Mouse (Mus musculus) bone marrow, adult 2 months (tissue): ENCODE data around the gene Ofd1. TPM values are rescaled to one million over a fixed set of nuclear protein-coding genes. Genes with fewer than 3 reads are reported as not detected.

ENCODE experiments used
- H3K27ac ChIP-seq: fragments of 200-500 bp; 2 replicates; pipeline ENCODE4 v1.5.1; 2012; ENCODE audit warnings: low read depth, mild to moderate bottlenecking, control low read depth, inconsistent platforms, low read length; ENCODE audit not compliant: control insufficient read depth, poor library complexity, insufficient read depth
- H3K4me1 ChIP-seq: fragments of 200-500 bp; 2 replicates; pipeline ENCODE4 v1.6.1; 2011; ENCODE audit warnings: low read length; ENCODE audit not compliant: control insufficient read depth, insufficient read depth
- H3K4me3 ChIP-seq: fragments of 200-500 bp; replicated peaks from 2 replicates; pipeline ENCODE3; 2011; ENCODE audit warnings: mild to moderate bottlenecking, low read depth, low read length, control low read depth; ENCODE audit not compliant: control insufficient read depth
- CTCF ChIP-seq: fragments of 200-500 bp; IDR thresholded peaks from 2 replicates; pipeline ENCODE4 v1.5.1; 2011; ENCODE audit warnings: low read length, control low read depth; ENCODE audit not compliant: control insufficient read depth, insufficient read depth
- POLR2A ChIP-seq: fragments of 200-500 bp; IDR thresholded peaks from 2 replicates; pipeline ENCODE4 v1.6.1; 2011; ENCODE audit warnings: low read depth, mild to moderate bottlenecking, control low read depth, low read length, borderline replicate concordance; ENCODE audit not compliant: control insufficient read depth
- WGBS: fragments of 180-500 bp; shearing (Covaris S2); methylation state at CpG from one replicate; pipeline ENCODE4 v1.1.7; 2018; 5-methylcytosine and 5-hydroxymethylcytosine counted together
- polyA plus RNA-seq: library from polyadenylated mRNA; stranded (reverse); fragments of >200 nt; gene quantifications from 2 replicates; pipeline ENCODE4 v1.2.4, GENCODE M21; 2011; ENCODE audit warnings: low replicate concordance; ENCODE audit not compliant: missing spikeins, insufficient read depth, insufficient read length

Gene Ofd1
- polyA plus RNA-seq = 6.2 and 6.6 TPM in 2 replicates

- H3K27ac ChIP-seq = peak within 1 kb of the TSS; percentile 86
- 6% methylated on average over 39 of the region's 44 CpGs for WGBS
- H3K4me3 ChIP-seq = peak within 1 kb of the TSS; percentile 98
- TF ChIP-seq CTCF (no peak), POLR2A (peak; percentile 86; the same call in 1 of the 2 replicates)
- no peaks in the 10 kb centered on the region; the same call in 1 of the 2 replicates for H3K4me1 ChIP-seq
These were observed at the start of gene Ofd1 for GRCm38 (mm10) chrX:166440616-166441063. TSS of gene Ofd1 (minus strand) at chrX:166440704.

GRCm38 (mm10) chrX:166479365-166479983 is 39.0 kb upstream of the Ofd1 start, which contains the start of gene Rab9:
TSS of gene Rab9 (minus strand) at chrX:166479867.
- WGBS = 9% methylated on average over 41 of the region's 41 CpGs
- peak within 1 kb of the TSS; percentile 62 for H3K27ac ChIP-seq

GRCm38 (mm10) chrX:166478631-166479364 is 38.3 kb upstream of the Ofd1 start:
- peak overlapping the region; percentile 62; the same call in 1 of the 2 replicates for H3K27ac ChIP-seq
- WGBS = 15% methylated on average over 28 of the region's 28 CpGs
- peak overlapping the region; percentile 90 for H3K4me3 ChIP-seq
- TF ChIP-seq CTCF = no peak
- TF ChIP-seq POLR2A = no peak
- no peaks in the 10 kb centered on the region; the same call in 1 of the 2 replicates for H3K4me1 ChIP-seq

More at GRCm38 (mm10) chrX:166479365-166479983, 39.0 kb upstream of the Ofd1 start, which contains the start of gene Rab9:
- Histone ChIP-seq H3K4me1 (no peaks in the 10 kb centered on the region; the same call in 1 of the 2 replicates), H3K4me3 (peak within 1 kb of the TSS; percentile 90)
- TF ChIP-seq CTCF = no peak
- no peak; the same call in 1 of the 2 replicates for TF ChIP-seq POLR2A

- WGBS = 70% methylated on average over 6 of the region's 6 CpGs
- Histone ChIP-seq H3K4me3 (no peak overlapping the region), H3K4me1 (no peaks in the 10 kb centered on the region; the same call in 1 of the 2 replicates), H3K27ac (no peak overlapping the region)
- TF ChIP-seq POLR2A (no peak), CTCF (no peak)
These were observed 36.9 kb upstream of the Ofd1 start for GRCm38 (mm10) chrX:166477393-166477792.

GRCm38 (mm10) chrX:166472612-166473011 is 32.1 kb upstream of the Ofd1 start:
- no peak for TF ChIP-seq POLR2A
- TF ChIP-seq CTCF = no peak
- peaks cover 2% of the 10 kb centered on the region; the same call in 1 of the 2 replicates for H3K4me1 ChIP-seq
- H3K4me3 ChIP-seq = no peak overlapping the region
- WGBS = 82% methylated on average over 6 of the region's 6 CpGs
- H3K27ac ChIP-seq = no peak overlapping the region

- TF ChIP-seq CTCF (no peak), POLR2A (no peak)
- 79% methylated on average over 7 of the region's 7 CpGs for WGBS
These were observed 27.8 kb upstream of the Ofd1 start for GRCm38 (mm10) chrX:166468321-166468720.

GRCm38 (mm10) chrX:166455525-166455924 is 15.0 kb upstream of the Ofd1 start:
- no peak for TF ChIP-seq POLR2A
- no peak for TF ChIP-seq CTCF
- H3K27ac ChIP-seq = no peak overlapping the region
- WGBS = 65% methylated on average over 1 of the region's 1 CpGs
- no peak overlapping the region for H3K4me3 ChIP-seq
- H3K4me1 ChIP-seq = no peaks in the 10 kb centered on the region; the same call in 1 of the 2 replicates

More at GRCm38 (mm10) chrX:166468321-166468720, 27.8 kb upstream of the Ofd1 start:
- Histone ChIP-seq H3K4me3 (no peak overlapping the region), H3K27ac (no peak overlapping the region), H3K4me1 (peaks cover 2% of the 10 kb centered on the region; the same call in 1 of the 2 replicates)

GRCm38 (mm10) chrX:166454331-166454730 is 13.8 kb upstream of the Ofd1 start:
- no peak for TF ChIP-seq POLR2A
- no peak for TF ChIP-seq CTCF

More at GRCm38 (mm10) chrX:166454331-166454730, 13.8 kb upstream of the Ofd1 start:
- Histone ChIP-seq H3K27ac (no peak overlapping the region), H3K4me3 (no peak overlapping the region), H3K4me1 (no peaks in the 10 kb centered on the region; the same call in 1 of the 2 replicates)
- WGBS = 70% methylated on average over 3 of the region's 3 CpGs
